Mouse (Mus musculus) stomach, postnatal 0 days (tissue): ENCODE measurements at regions not wholly inside any gene's neighbourhood (a gene's known extent, or its start where the extent isn't known, plus 50 kb on each side); places are given as distances from the start of the nearest gene placed in this dataset.

Source experiments
- CTCF ChIP-seq: IDR thresholded peaks from 2 replicates; pipeline ENCODE4 v1.5.1; 2016; ENCODE audit warnings: antibody characterized with exemption, low read depth, mild to moderate bottlenecking, moderate library complexity
- EP300 ChIP-seq: optimal IDR thresholded peaks from 2 replicates; pipeline ENCODE3; 2016; ENCODE audit warnings: antibody characterized with exemption

DNA sequence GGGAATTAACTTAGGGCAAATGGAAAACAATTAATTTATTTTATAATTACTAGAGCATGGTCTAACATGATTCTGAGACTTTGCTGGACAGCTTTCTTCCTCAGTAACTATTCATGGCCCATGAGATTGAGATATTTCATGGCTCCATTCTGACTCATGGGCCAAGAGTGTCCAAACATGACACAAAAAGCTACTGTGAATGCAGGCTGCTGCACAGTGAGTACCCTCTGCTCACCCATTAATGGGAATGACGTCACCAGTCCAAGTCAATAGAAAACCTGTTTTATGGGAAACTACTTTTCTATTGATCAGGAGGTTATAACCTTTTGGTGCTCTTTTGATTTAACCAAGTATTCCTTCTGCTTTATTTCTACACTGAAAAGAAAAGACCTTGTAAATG lies 693.6 kb downstream of the Rwdd3 start:
- TF ChIP-seq CTCF = no peak
- no peak for TF ChIP-seq EP300
